Mouse (Mus musculus) cerebellum, adult 2 months (tissue): Measurements from ENCODE around the gene Iqgap2.

Experiments used
- CTCF ChIP-seq: fragments of 200-500 bp; IDR thresholded peaks from 2 replicates; pipeline ENCODE4 v1.5.1; 2011; ENCODE audit warnings: low read depth, mild to moderate bottlenecking, control low read depth, low read length, moderate library complexity, borderline replicate concordance; ENCODE audit not compliant: insufficient read depth
- POLR2A ChIP-seq: fragments of 200-500 bp; IDR thresholded peaks from 2 replicates; pipeline ENCODE4 v1.6.1; 2011; ENCODE audit warnings: low read length, control low read depth, borderline replicate concordance; ENCODE audit not compliant: insufficient read depth

DNA sequence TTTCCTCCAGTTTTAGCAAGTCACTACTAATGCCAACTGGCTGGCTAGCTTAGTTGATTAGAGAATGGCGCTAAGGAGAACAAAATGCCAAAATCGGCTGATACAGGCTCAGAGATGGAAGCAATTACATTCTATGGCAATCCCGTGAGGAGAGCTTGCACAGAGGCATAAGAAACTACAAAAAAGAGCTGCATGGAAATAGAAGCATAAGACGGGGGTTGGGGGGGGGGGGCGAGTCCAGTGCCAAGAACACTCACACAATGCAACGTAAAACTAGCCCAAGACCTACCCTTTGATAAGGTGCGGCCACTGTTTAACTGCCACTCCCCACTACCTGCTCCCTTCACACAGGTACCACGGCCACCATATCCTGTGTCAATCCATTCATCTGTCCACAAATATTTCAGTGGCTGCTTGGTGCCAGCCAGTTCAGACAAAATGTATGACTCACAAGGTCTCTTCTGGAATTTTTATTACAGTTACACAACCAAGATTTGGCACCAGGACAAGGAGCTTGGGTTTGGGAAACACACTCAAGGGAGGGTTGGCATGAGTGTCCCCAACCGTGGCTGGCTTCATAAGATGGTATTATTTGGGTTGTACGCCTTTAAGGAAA is 48.2 kb downstream of the Iqgap2 start:
- TF ChIP-seq CTCF (no peak), POLR2A (no peak)
